Mouse (Mus musculus) stomach, embryonic 14.5 days (tissue): ENCODE results near the gene Pomgnt1. TPM values are rescaled to one million over a fixed set of nuclear protein-coding genes. Genes with fewer than 3 reads are reported as not detected.
A peak's percentile ranks its signal among the peaks of the same experiment; 100 is the strongest.

ENCODE experiments used
- ATAC-seq: fragments of 200-750 bp; cut with Nextera tagmentation; 2 replicates; pipeline ENCODE4 v1.8.0; 2017; ENCODE audit warnings: low read depth, moderate TSS enrichment; ENCODE audit not compliant: insufficient number of reproducible peaks, insufficient read depth, low FRiP score
- H3K27ac ChIP-seq: fragments of 300-500 bp; sonication (generic); 2 replicates; pipeline ENCODE4 v1.5.1; 2014; ENCODE audit warnings: mild to moderate bottlenecking, low read length, moderate library complexity, mixed read lengths
- H3K27me3 ChIP-seq: fragments of 300-500 bp; sonication (generic); 2 replicates; pipeline ENCODE4 v1.6.1; 2014; ENCODE audit warnings: low read length, control low read depth, mixed read lengths; ENCODE audit not compliant: control insufficient read depth, insufficient read depth
- H3K36me3 ChIP-seq: fragments of 300-500 bp; sonication (generic); 2 replicates; pipeline ENCODE4 v1.6.1; 2014; ENCODE audit warnings: mild to moderate bottlenecking, control low read depth, low read length, moderate library complexity, mixed read lengths; ENCODE audit not compliant: control insufficient read depth, insufficient read depth
- H3K4me1 ChIP-seq: fragments of 300-500 bp; sonication (generic); 2 replicates; pipeline ENCODE4 v1.6.1; 2014; ENCODE audit warnings: low read length, control low read depth, mixed read lengths; ENCODE audit not compliant: control insufficient read depth, insufficient read depth
- H3K4me2 ChIP-seq: fragments of 300-500 bp; sonication (generic); replicated peaks from 2 replicates; pipeline ENCODE4 v1.6.1; 2014; ENCODE audit warnings: low read depth, low read length, control low read depth
- H3K4me3 ChIP-seq: fragments of 300-500 bp; sonication (generic); 2 replicates; pipeline ENCODE4 v1.5.1; 2014; ENCODE audit warnings: low read depth, low read length, control low read depth
- H3K9ac ChIP-seq: fragments of 300-500 bp; sonication (generic); replicated peaks from 2 replicates; pipeline ENCODE4 v1.6.1; 2014; ENCODE audit warnings: low read depth, mild to moderate bottlenecking, control low read depth, low read length, moderate library complexity, mixed read lengths
- H3K9me3 ChIP-seq: fragments of 300-500 bp; sonication (generic); 2 replicates; pipeline ENCODE4 v1.6.1; 2016; ENCODE audit warnings: low read depth, low read length, control low read depth; ENCODE audit not compliant: control insufficient read depth
- WGBS: fragments of 180-500 bp; shearing (Covaris S2); extraction: QIAGEN DNeasy Blood & Tissue Kit; methylation state at CpG from one replicate; pipeline ENCODE4 v1.1.7; 2014; 5-methylcytosine and 5-hydroxymethylcytosine counted together
- polyA plus RNA-seq: library from polyadenylated mRNA; unstranded; fragments of >200 nt; fragmentation: Nextera tagmentation; extraction: Ambion mirVana; gene quantifications from 2 replicates; pipeline ENCODE4 v1.2.1, GENCODE M21; 2014

Gene Pomgnt1
- polyA plus RNA-seq, 1 experiment from 2014 or later = 56.5 TPM

- no peaks in the 10 kb centered on the region for H3K27me3 ChIP-seq
- peaks cover 11% of the 10 kb centered on the region; the same call in 1 of the 2 replicates for H3K4me1 ChIP-seq
- H3K4me2 ChIP-seq = no peak overlapping the region
- 88% methylated on average over 4 of the region's 4 CpGs for WGBS
- H3K9me3 ChIP-seq = no peaks in the 10 kb centered on the region
- no peak overlapping the region for H3K27ac ChIP-seq
- no peak overlapping the region for H3K4me3 ChIP-seq
- no peak overlapping the region for H3K9ac ChIP-seq
- no peaks in the 10 kb centered on the region for H3K36me3 ChIP-seq
- ATAC-seq = no peak
Observed at GRCm38 (mm10) chr4:116125803-116126386, 2.3 kb downstream of the Pomgnt1 start.

GRCm38 (mm10) chr4:116127956-116128355 is 4.3 kb downstream of the Pomgnt1 start:
- peaks cover 9% of the 10 kb centered on the region; the same call in 1 of the 2 replicates for H3K4me1 ChIP-seq
- H3K27me3 ChIP-seq = no peaks in the 10 kb centered on the region
- H3K36me3 ChIP-seq = no peaks in the 10 kb centered on the region
- no peak overlapping the region for H3K9ac ChIP-seq
- H3K4me2 ChIP-seq = no peak overlapping the region
- WGBS = 80% methylated on average over 6 of the region's 6 CpGs
- no peak overlapping the region for H3K4me3 ChIP-seq
- H3K9me3 ChIP-seq = no peaks in the 10 kb centered on the region
- ATAC-seq = no peak
- H3K27ac ChIP-seq = no peak overlapping the region

GRCm38 (mm10) chr4:116133126-116133525 is 9.5 kb downstream of the Pomgnt1 start:
- no peak overlapping the region for H3K4me3 ChIP-seq
- no peak for ATAC-seq

GRCm38 (mm10) chr4:116134990-116135389 is 11.3 kb downstream of the Pomgnt1 start:
- ATAC-seq = no peak
- H3K9ac ChIP-seq = no peak overlapping the region
- H3K4me1 ChIP-seq = no peaks in the 10 kb centered on the region

More at GRCm38 (mm10) chr4:116133126-116133525, 9.5 kb downstream of the Pomgnt1 start:
- H3K36me3 ChIP-seq = no peaks in the 10 kb centered on the region
- WGBS = 78% methylated on average over 4 of the region's 4 CpGs
- H3K9me3 ChIP-seq = no peaks in the 10 kb centered on the region
- H3K9ac ChIP-seq = no peak overlapping the region
- H3K4me2 ChIP-seq = no peak overlapping the region
- no peaks in the 10 kb centered on the region for H3K27me3 ChIP-seq
- no peak overlapping the region for H3K27ac ChIP-seq
- no peaks in the 10 kb centered on the region for H3K4me1 ChIP-seq

GRCm38 (mm10) chr4:116137421-116137996 is 13.9 kb downstream of the Pomgnt1 start:
- Histone ChIP-seq H3K4me3 (no peak overlapping the region), H3K27ac (no peak overlapping the region), H3K36me3 (no peaks in the 10 kb centered on the region), H3K9me3 (no peaks in the 10 kb centered on the region), H3K9ac (no peak overlapping the region), H3K4me2 (no peak overlapping the region), H3K27me3 (no peaks in the 10 kb centered on the region), H3K4me1 (no peaks in the 10 kb centered on the region)
- 0 out of 2 replicates have a peak, but pooled peaks have one; percentile 6 for ATAC-seq
- WGBS = 46% methylated on average over 13 of the region's 13 CpGs

More at GRCm38 (mm10) chr4:116134990-116135389, 11.3 kb downstream of the Pomgnt1 start:
- WGBS = 28% methylated on average over 2 of the region's 2 CpGs
- no peak overlapping the region for H3K4me2 ChIP-seq
- no peak overlapping the region for H3K4me3 ChIP-seq
- H3K36me3 ChIP-seq = no peaks in the 10 kb centered on the region
- no peaks in the 10 kb centered on the region for H3K9me3 ChIP-seq
- H3K27ac ChIP-seq = no peak overlapping the region
- H3K27me3 ChIP-seq = no peaks in the 10 kb centered on the region

- 78% methylated on average over 7 of the region's 7 CpGs for whole genome bisulfite sequencing
- Histone ChIP-seq H3K4me3 (no peak overlapping the region), H3K27ac (no peak overlapping the region), H3K9ac (no peak overlapping the region), H3K4me1 (peaks cover 10% of the 10 kb centered on the region), H3K36me3 (no peaks in the 10 kb centered on the region), H3K9me3 (no peaks in the 10 kb centered on the region), H3K4me2 (no peak overlapping the region), H3K27me3 (no peaks in the 10 kb centered on the region)
- no peak for ATAC-seq
Observed at GRCm38 (mm10) chr4:116140801-116141574, 17.3 kb downstream of the Pomgnt1 start.

GRCm38 (mm10) chr4:116141736-116142135 is 18.1 kb downstream of the Pomgnt1 start:
- Histone ChIP-seq H3K4me2 (no peak overlapping the region), H3K27ac (no peak overlapping the region), H3K36me3 (no peaks in the 10 kb centered on the region), H3K9ac (no peak overlapping the region), H3K4me1 (peaks cover 10% of the 10 kb centered on the region), H3K27me3 (no peaks in the 10 kb centered on the region), H3K9me3 (no peaks in the 10 kb centered on the region), H3K4me3 (no peak overlapping the region)
- no peak for ATAC-seq
- 55% methylated on average over 1 of the region's 1 CpGs for WGBS

- WGBS = 75% methylated on average over 7 of the region's 7 CpGs
Observed at GRCm38 (mm10) chr4:116142269-116142668, 18.6 kb downstream of the Pomgnt1 start.

More at GRCm38 (mm10) chr4:116142269-116142668, 18.6 kb downstream of the Pomgnt1 start:
- Histone ChIP-seq H3K4me2 (no peak overlapping the region), H3K36me3 (no peaks in the 10 kb centered on the region), H3K4me1 (peaks cover 10% of the 10 kb centered on the region), H3K4me3 (no peak overlapping the region), H3K27ac (no peak overlapping the region), H3K27me3 (no peaks in the 10 kb centered on the region), H3K9ac (no peak overlapping the region), H3K9me3 (no peaks in the 10 kb centered on the region)
- ATAC-seq = no peak
